Mouse (Mus musculus): Measurements from ENCODE around the gene Wfdc16. TPM values are rescaled to one million over a fixed set of nuclear protein-coding genes. Genes with fewer than 3 reads are reported as not detected.

Gene Wfdc16
- polyA plus RNA-seq, 1 experiment, result not detected

DNA sequence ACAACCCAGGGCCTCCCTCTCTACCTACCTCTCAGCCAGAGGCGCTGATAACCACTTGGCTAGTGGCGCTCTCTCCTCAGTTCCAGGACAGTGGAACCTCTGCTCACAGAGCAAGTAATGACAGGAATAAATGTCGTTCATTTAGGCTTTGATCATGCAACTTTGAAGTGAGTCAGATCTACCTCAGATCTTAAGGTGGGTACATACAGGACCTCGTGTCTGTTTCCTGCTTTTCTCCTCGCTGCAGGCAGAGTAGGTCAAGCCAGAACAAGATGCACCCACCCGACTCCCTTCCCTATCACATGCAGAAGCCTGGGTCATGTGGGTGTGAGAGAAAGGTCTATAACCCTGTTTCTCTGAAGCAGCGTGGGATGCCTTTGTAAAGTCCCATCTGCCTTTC, 35.4 kb upstream of the Wfdc16 start, which contains the start of gene Wfdc11:
TSS of gene Wfdc11 (minus strand) at position 101 of the 400 bp plus-strand sequence.
- Histone ChIP-seq H3K4me1 (ENCODE audit: control insufficient read depth, insufficient read depth, insufficient read length) (no peaks in the 10 kb centered on the region), H3K27ac (ENCODE audit: insufficient read depth, low read length) (no peak within 1 kb of the TSS), H3K36me3 (ENCODE audit: control insufficient read depth, insufficient read depth, low read length) (no peaks in the 10 kb centered on the region), H3K27me3 (ENCODE audit: control insufficient read depth, insufficient read depth, low read length) (no peaks in the 10 kb centered on the region), H3K4me3 (ENCODE audit: extremely low read depth, insufficient read depth, insufficient read length) (no peak within 1 kb of the TSS)
- DNase-seq (ENCODE audit: low read depth in 1 of 2, low spot score in 2 of 2), result no peak
- TF ChIP-seq CTCF (IDR thresholded peaks at IDR 0.05; ENCODE audit: extremely low read depth, insufficient read depth, insufficient read length, insufficient replicate concordance) (no peak), POLR2A (IDR thresholded peaks at IDR 0.05; ENCODE audit: low read depth, low read length) (no peak)
- 67% methylated on average over 7 of the region's 7 CpGs for WGBS

DNA sequence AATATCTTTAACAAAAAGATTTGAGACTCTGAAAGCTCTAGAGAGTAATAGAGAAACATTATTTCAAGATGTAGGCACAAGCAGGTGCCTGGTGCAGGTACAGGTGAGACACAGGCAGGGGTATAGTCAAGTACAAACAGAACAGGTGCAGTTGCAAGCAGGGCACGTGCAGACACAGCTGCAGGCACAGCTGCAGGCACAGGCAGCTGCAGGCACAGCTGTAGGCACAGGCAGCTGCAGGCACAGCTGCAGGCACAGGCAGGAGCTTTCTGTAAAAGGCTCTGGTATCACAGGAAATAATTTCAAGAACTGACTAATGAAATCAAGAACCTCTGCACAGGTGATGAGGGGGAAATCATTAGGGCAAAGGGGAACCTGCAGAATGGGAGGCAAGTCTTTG, 32.3 kb upstream of the Wfdc16 start:
- WGBS, result 21% methylated on average over 1 of the region's 1 CpGs
- Histone ChIP-seq H3K4me3 (ENCODE audit: extremely low read depth, insufficient read depth, insufficient read length) (no peak overlapping the region), H3K4me1 (ENCODE audit: control insufficient read depth, insufficient read depth, insufficient read length) (no peaks in the 10 kb centered on the region), H3K27ac (ENCODE audit: insufficient read depth, low read length) (no peak overlapping the region), H3K36me3 (ENCODE audit: control insufficient read depth, insufficient read depth, low read length) (no peaks in the 10 kb centered on the region), H3K27me3 (ENCODE audit: control insufficient read depth, insufficient read depth, low read length) (no peaks in the 10 kb centered on the region)
- DNase-seq (ENCODE audit: low read depth in 1 of 2, low spot score in 2 of 2), result no peak
- TF ChIP-seq POLR2A (IDR thresholded peaks at IDR 0.05; ENCODE audit: low read depth, low read length) (no peak), CTCF (IDR thresholded peaks at IDR 0.05; ENCODE audit: extremely low read depth, insufficient read depth, insufficient read length, insufficient replicate concordance) (no peak)

GRCm38 (mm10) chr2:164670261-164670660, 31.7 kb upstream of the Wfdc16 start:
- no peak overlapping the region for H3K27ac ChIP-seq (ENCODE audit: insufficient read depth, low read length)
- 69% methylated on average over 5 of the region's 5 CpGs for WGBS
- H3K27me3 ChIP-seq (ENCODE audit: control insufficient read depth, insufficient read depth, low read length), result no peaks in the 10 kb centered on the region
- H3K4me3 ChIP-seq (ENCODE audit: extremely low read depth, insufficient read depth, insufficient read length), result no peak overlapping the region
- TF ChIP-seq CTCF (IDR thresholded peaks at IDR 0.05; ENCODE audit: extremely low read depth, insufficient read depth, insufficient read length, insufficient replicate concordance) (no peak), POLR2A (IDR thresholded peaks at IDR 0.05; ENCODE audit: low read depth, low read length) (no peak)
- H3K4me1 ChIP-seq (ENCODE audit: control insufficient read depth, insufficient read depth, insufficient read length), result no peaks in the 10 kb centered on the region
- no peaks in the 10 kb centered on the region for H3K36me3 ChIP-seq (ENCODE audit: control insufficient read depth, insufficient read depth, low read length)
- DNase-seq (ENCODE audit: low read depth in 1 of 2, low spot score in 2 of 2), result no peak

DNA sequence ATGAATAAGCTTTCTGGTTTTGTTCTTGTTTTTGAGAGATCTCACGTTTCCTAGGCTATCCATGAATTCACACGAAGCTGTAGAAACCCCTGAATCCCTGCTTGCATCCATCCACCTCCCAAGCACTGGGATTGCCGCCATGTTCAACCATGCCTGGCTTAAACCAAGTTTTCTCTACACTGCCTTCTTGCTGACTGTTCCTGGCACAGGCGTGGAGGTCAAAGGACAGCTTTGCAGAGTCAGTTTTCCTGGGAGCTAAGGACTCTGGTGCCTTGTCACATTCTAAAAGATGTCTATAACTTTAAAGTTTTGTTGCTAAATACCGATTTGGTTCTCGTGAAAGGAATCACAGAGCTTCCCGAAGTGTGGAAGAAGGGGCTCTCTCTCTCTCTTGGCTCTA, 26.3 kb upstream of the Wfdc16 start:
- Histone ChIP-seq H3K36me3 (ENCODE audit: control insufficient read depth, insufficient read depth, low read length) (no peaks in the 10 kb centered on the region), H3K27ac (ENCODE audit: insufficient read depth, low read length) (no peak overlapping the region), H3K4me3 (ENCODE audit: extremely low read depth, insufficient read depth, insufficient read length) (no peak overlapping the region), H3K4me1 (ENCODE audit: control insufficient read depth, insufficient read depth, insufficient read length) (no peaks in the 10 kb centered on the region), H3K27me3 (ENCODE audit: control insufficient read depth, insufficient read depth, low read length) (no peaks in the 10 kb centered on the region)
- WGBS, result 85% methylated on average over 7 of the region's 7 CpGs
- TF ChIP-seq POLR2A (IDR thresholded peaks at IDR 0.05; ENCODE audit: low read depth, low read length) (no peak), CTCF (IDR thresholded peaks at IDR 0.05; ENCODE audit: extremely low read depth, insufficient read depth, insufficient read length, insufficient replicate concordance) (no peak)
- no peak for DNase-seq (ENCODE audit: low read depth in 1 of 2, low spot score in 2 of 2)

DNA sequence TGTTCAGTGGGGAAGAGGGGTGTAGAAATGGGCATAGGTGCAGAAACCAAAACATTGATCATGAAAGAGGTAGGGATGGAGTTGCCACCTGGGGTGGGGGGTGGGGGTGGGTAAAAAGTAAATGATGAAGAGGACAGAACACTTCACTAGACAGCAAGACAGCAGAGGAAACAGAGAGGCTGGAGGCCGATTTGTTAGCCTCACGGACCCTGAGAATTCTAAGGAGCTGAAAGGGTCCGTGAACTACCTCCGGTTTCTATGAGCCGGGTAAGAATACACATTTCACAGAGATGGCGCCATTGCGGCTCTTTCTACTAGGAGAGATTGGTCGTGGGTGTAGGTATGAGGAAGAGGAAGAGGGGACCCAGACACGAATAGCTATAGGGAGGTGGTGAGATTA, 17.9 kb upstream of the Wfdc16 start, which contains the start of gene Wfdc9:
TSS of gene Wfdc9 (minus strand) at position 101 of the 400 bp plus-strand sequence.
- Histone ChIP-seq H3K4me3 (ENCODE audit: extremely low read depth, insufficient read depth, insufficient read length) (no peak within 1 kb of the TSS), H3K27me3 (ENCODE audit: control insufficient read depth, insufficient read depth, low read length) (no peaks in the 10 kb centered on the region), H3K36me3 (ENCODE audit: control insufficient read depth, insufficient read depth, low read length) (no peaks in the 10 kb centered on the region), H3K27ac (ENCODE audit: insufficient read depth, low read length) (no peak within 1 kb of the TSS), H3K4me1 (ENCODE audit: control insufficient read depth, insufficient read depth, insufficient read length) (no peaks in the 10 kb centered on the region)
- TF ChIP-seq CTCF (IDR thresholded peaks at IDR 0.05; ENCODE audit: extremely low read depth, insufficient read depth, insufficient read length, insufficient replicate concordance) (no peak), POLR2A (IDR thresholded peaks at IDR 0.05; ENCODE audit: low read depth, low read length) (no peak)
- no peak for DNase-seq (ENCODE audit: low read depth in 1 of 2, low spot score in 2 of 2)
- WGBS, result 76% methylated on average over 9 of the region's 9 CpGs

DNA sequence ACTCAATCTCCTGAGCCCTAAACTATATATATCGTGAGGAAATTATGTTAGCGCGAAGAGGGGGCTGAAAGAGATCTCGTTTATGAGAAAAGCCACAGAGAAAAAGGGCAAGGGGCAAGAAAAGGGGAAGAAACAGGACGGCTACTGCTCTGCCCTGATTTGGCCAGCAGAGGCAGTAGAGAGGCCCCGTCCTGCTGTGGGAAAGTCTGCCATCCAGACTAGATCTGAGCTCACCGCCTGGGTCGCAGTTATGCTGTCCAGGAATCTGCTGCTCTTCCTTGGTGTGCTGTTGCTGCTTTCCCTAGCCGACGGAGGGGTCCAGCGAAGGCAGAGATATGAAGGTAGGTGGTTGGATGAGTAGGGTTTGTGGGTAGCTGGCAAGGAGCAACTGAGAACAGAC, 17.3 kb upstream of the Wfdc16 start, which contains the start of gene Wfdc10:
TSS of gene Wfdc10 (plus strand) at position 189 of the 400 bp plus-strand sequence.
- Histone ChIP-seq H3K36me3 (ENCODE audit: control insufficient read depth, insufficient read depth, low read length) (no peaks in the 10 kb centered on the region), H3K4me3 (ENCODE audit: extremely low read depth, insufficient read depth, insufficient read length) (no peak within 1 kb of the TSS), H3K4me1 (ENCODE audit: control insufficient read depth, insufficient read depth, insufficient read length) (no peaks in the 10 kb centered on the region), H3K27me3 (ENCODE audit: control insufficient read depth, insufficient read depth, low read length) (no peaks in the 10 kb centered on the region), H3K27ac (ENCODE audit: insufficient read depth, low read length) (no peak within 1 kb of the TSS)
- TF ChIP-seq CTCF (IDR thresholded peaks at IDR 0.05; ENCODE audit: extremely low read depth, insufficient read depth, insufficient read length, insufficient replicate concordance) (peak; percentile 77; the same call in 1 of the 2 replicates), POLR2A (IDR thresholded peaks at IDR 0.05; ENCODE audit: low read depth, low read length) (no peak)
- 19% methylated on average over 11 of the region's 11 CpGs for WGBS
- DNase-seq (ENCODE audit: low read depth in 1 of 2, low spot score in 2 of 2), result peak in 1 of 2 experiments; percentile 51

- H3K4me3 ChIP-seq (ENCODE audit: extremely low read depth, insufficient read depth, insufficient read length), result no peak overlapping the region
- 85% methylated on average over 13 of the region's 13 CpGs for WGBS
- TF ChIP-seq POLR2A (IDR thresholded peaks at IDR 0.05; ENCODE audit: low read depth, low read length) (no peak), CTCF (IDR thresholded peaks at IDR 0.05; ENCODE audit: extremely low read depth, insufficient read depth, insufficient read length, insufficient replicate concordance) (no peak)
- no peaks in the 10 kb centered on the region for H3K36me3 ChIP-seq (ENCODE audit: control insufficient read depth, insufficient read depth, low read length)
- DNase-seq (ENCODE audit: low read depth in 1 of 2, low spot score in 2 of 2), result no peak
- no peak overlapping the region for H3K27ac ChIP-seq (ENCODE audit: insufficient read depth, low read length)
- no peaks in the 10 kb centered on the region for H3K27me3 ChIP-seq (ENCODE audit: control insufficient read depth, insufficient read depth, low read length)
- H3K4me1 ChIP-seq (ENCODE audit: control insufficient read depth, insufficient read depth, insufficient read length), result peaks cover 5% of the 10 kb centered on the region; the same call in 1 of the 2 replicates
These were observed 3.5 kb upstream of the Wfdc16 start for GRCm38 (mm10) chr2:164641881-164642673.
